Mouse (Mus musculus) testis, adult 2 months (tissue): ENCODE data around the gene Ubxn7.

Experiments used
- CTCF ChIP-seq: fragments of 200-500 bp; IDR thresholded peaks from 2 replicates; pipeline ENCODE4 v1.5.1; 2012; ENCODE audit warnings: low read depth, mild to moderate bottlenecking, inconsistent platforms, low read length, moderate library complexity; ENCODE audit not compliant: control insufficient read depth, insufficient read depth, insufficient replicate concordance
- POLR2A ChIP-seq: fragments of 200-500 bp; IDR thresholded peaks from 2 replicates; pipeline ENCODE4 v1.6.1; 2012; ENCODE audit warnings: low read depth, mild to moderate bottlenecking, inconsistent platforms, low read length, moderate library complexity; ENCODE audit not compliant: control insufficient read depth

DNA sequence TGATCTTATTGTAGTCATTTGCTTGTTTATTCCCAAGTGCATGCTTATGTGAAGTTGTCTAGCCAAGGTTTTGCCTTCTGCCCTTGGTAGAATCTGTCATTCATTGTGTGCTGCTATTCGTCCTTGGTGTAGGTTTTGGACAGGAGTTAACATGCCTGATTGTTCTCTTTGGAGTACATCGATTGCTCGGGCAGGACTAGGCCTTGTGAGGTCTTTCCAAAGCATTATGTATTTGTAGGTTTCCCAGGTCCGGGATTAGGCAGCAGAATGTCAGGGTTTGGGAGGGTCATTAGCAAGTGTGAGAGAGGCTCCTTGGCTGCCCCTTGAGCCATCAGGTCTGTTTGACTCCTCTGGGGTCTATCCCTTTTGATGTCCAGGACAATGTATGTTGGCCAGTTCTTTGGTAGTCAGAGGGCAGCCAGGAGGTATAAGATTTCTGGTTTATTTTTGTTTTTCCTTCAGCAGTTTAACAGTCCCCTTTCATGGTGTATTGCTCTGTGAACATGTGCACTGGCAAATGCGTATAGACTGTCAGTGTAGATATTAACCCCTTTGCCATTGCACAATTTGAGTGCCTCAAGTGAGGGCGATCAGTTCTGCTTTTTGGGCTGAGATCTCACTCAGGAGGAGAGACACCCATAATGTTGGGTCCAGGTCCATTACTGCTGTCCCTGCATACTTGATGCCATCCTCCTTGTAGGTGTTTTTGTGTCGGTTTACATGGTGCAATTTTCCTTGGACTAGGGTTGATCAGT is 4.1 kb downstream of the Ubxn7 start:
- TF ChIP-seq POLR2A (no peak), CTCF (no peak)
